Mouse (Mus musculus) layer of hippocampus, adult 11-12 months (tissue): Measurements from ENCODE around the gene Ccdc124.

Experiments used
- DNase-seq: peaks from one replicate; pipeline ENCODE4 v3.0.0; 2022; ENCODE audit warnings: low spot score

Ccdc124 gene

DNA sequence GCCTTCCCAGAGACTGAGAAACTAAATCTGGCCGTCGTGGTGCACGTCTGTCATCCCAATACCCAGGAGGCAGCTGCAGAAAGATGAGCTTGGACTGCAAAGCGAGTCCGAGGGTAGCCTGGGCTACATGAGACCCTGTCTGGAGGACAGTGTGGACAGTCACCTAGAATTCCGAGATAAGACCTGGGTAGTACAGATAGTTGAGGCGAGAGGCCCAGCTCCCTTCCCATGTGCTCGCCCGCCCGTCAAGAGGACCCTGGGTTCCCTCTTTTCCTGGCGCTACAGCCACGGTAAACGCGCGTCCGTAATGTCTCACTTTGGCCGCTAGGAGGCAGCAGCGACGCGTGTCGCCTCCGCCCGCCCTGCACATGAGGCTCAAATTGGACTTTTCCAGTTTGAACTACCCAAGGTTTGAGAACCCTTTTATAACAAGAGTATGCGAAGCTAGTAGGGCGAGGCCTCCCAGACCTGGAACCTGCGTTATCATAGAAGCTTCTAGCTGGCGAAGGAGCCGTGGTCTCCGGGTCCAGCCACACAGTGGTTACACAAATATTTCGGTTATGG lies 52.3 kb downstream of the Ccdc124 start:
- DNase-seq: peak; percentile 68

DNA sequence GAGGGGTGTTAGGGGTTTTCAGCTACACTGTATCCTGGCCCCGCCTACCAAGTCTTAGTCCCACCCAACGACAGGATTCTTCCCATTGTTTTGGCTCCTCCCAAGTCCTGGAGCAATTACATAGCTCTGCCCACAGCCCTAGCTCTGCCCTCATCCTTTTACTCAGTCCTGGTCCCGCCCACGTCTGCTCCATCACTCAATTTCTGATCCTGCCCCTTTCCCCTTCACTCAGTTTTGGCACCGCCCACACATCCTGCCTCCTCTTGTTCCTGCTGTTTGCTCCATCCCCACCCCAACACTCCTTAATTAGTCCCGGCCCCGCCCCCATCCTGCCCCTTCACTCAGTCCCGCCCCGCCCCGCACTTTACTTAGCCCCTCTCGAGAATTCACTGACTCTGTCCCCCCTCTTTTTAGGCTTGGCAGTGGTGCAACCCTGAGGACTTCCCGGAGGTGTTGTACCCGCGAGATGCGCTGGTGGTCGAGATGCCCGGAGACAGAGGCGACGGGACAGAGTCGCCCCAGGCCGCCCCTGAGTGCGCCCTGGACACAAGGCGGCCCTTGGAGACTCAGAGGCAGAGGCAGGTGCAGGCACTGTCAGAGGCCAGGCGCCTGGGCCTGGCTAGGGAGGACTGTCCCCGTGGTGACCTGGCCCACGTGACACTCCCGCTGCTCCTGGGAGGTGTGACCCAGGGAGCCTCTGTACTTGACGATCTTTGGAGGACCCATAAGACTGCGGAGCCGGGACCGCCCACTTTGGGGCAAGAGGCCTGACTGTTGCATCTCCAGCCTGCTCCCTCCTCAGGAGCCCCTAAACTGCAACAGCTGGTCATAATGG lies 53.4 kb downstream of the Ccdc124 start:
- no peak for DNase-seq
